Mouse (Mus musculus): ENCODE results near the gene Sla2. TPM values are rescaled to one million over a fixed set of nuclear protein-coding genes. Genes with fewer than 3 reads are reported as not detected.
"Not testable (repeated sequence)": the region's sequence is repeated elsewhere in the genome, so short reads cannot be mapped to it uniquely, and the experiment has no call there.

Sla2 gene
- 0.18 and 0.19 TPM in 2 replicates for polyA plus RNA-seq (2015; fragmentation: Nextera tagmentation; extraction: Ambion mirVana)

GRCm38 (mm10) chr2:156887017-156887416 is at the start of gene Sla2:
Gene Sla2, minus strand, starts transcription at chr2:156887192.
- peaks cover 3% of the 10 kb centered on the region; the same call in 1 of the 2 replicates for H3K4me1 ChIP-seq
- H3K36me3 ChIP-seq (replicated peaks): no peaks in the 10 kb centered on the region
- no peak within 1 kb of the TSS for H3K4me3 ChIP-seq
- no peaks in the 10 kb centered on the region for H3K9me3 ChIP-seq
- no peaks in the 10 kb centered on the region for H3K27me3 ChIP-seq (replicated peaks)
- H3K27ac ChIP-seq: no peak within 1 kb of the TSS
- no peak for ATAC-seq (replicated peaks)
- H3K9ac ChIP-seq: no peak within 1 kb of the TSS
- no peak within 1 kb of the TSS for H3K4me2 ChIP-seq
- WGBS: 72% methylated on average over 6 of the region's 6 CpGs

- ATAC-seq (replicated peaks): no peak
- Histone ChIP-seq H3K9me3 (no peaks in the 10 kb centered on the region), H3K27ac (no peak overlapping the region), H3K4me1 (no peaks in the 10 kb centered on the region), H3K36me3 (replicated peaks) (peaks cover 19% of the 10 kb centered on the region; the same call in 1 of the 2 replicates), H3K9ac (no peak overlapping the region), H3K27me3 (replicated peaks) (no peaks in the 10 kb centered on the region), H3K4me2 (no peak overlapping the region), H3K4me3 (no peak overlapping the region)
- WGBS: 85% methylated on average over 6 of the region's 6 CpGs
These were observed 48.0 kb upstream of the Sla2 start for GRCm38 (mm10) chr2:156935005-156935404.

- Histone ChIP-seq H3K9ac (no peak overlapping the region), H3K9me3 (no peaks in the 10 kb centered on the region), H3K27ac (no peak overlapping the region), H3K4me1 (no peaks in the 10 kb centered on the region), H3K4me3 (no peak overlapping the region), H3K4me2 (no peak overlapping the region), H3K27me3 (replicated peaks) (no peaks in the 10 kb centered on the region), H3K36me3 (replicated peaks) (peaks cover 16% of the 10 kb centered on the region)
- ATAC-seq (replicated peaks): no peak
- 85% methylated on average over 1 of the region's 1 CpGs for WGBS
These were observed 46.4 kb upstream of the Sla2 start for GRCm38 (mm10) chr2:156933426-156933825.

GRCm38 (mm10) chr2:156931421-156931820 is 44.4 kb upstream of the Sla2 start:
- no peak for ATAC-seq (replicated peaks)
- H3K27me3 ChIP-seq (replicated peaks): no peaks in the 10 kb centered on the region
- H3K9ac ChIP-seq: no peak overlapping the region
- 97% methylated on average over 2 of the region's 2 CpGs for WGBS
- no peaks in the 10 kb centered on the region for H3K9me3 ChIP-seq
- no peak overlapping the region for H3K27ac ChIP-seq
- no peaks in the 10 kb centered on the region for H3K4me1 ChIP-seq
- peaks cover 3% of the 10 kb centered on the region for H3K36me3 ChIP-seq (replicated peaks)
- H3K4me2 ChIP-seq: no peak overlapping the region
- H3K4me3 ChIP-seq: no peak overlapping the region

- peaks cover 3% of the 10 kb centered on the region for H3K36me3 ChIP-seq (replicated peaks)
- no peak overlapping the region for H3K9ac ChIP-seq
- no peak for ATAC-seq (replicated peaks)
- H3K4me2 ChIP-seq: no peak overlapping the region
- no peaks in the 10 kb centered on the region for H3K9me3 ChIP-seq
- no peak overlapping the region for H3K27ac ChIP-seq
- 93% methylated on average over 6 of the region's 6 CpGs for WGBS
- H3K4me1 ChIP-seq: no peaks in the 10 kb centered on the region
- no peaks in the 10 kb centered on the region for H3K27me3 ChIP-seq (replicated peaks)
- no peak overlapping the region for H3K4me3 ChIP-seq
These were observed 43.6 kb upstream of the Sla2 start for GRCm38 (mm10) chr2:156930549-156930948.

- Histone ChIP-seq H3K4me3 (no peak overlapping the region), H3K9ac (no peak overlapping the region), H3K36me3 (replicated peaks) (peaks cover 3% of the 10 kb centered on the region), H3K27ac (no peak overlapping the region), H3K4me2 (no peak overlapping the region), H3K27me3 (replicated peaks) (no peaks in the 10 kb centered on the region), H3K9me3 (no peaks in the 10 kb centered on the region), H3K4me1 (no peaks in the 10 kb centered on the region)
- 65% methylated on average over 11 of the region's 11 CpGs for WGBS
- no peak for ATAC-seq (replicated peaks)
These were observed 42.6 kb upstream of the Sla2 start for GRCm38 (mm10) chr2:156929519-156930120.

- Histone ChIP-seq H3K4me2 (no peak overlapping the region), H3K27ac (no peak overlapping the region), H3K36me3 (replicated peaks) (peaks cover 3% of the 10 kb centered on the region), H3K4me1 (no peaks in the 10 kb centered on the region), H3K9ac (no peak overlapping the region), H3K27me3 (replicated peaks) (no peaks in the 10 kb centered on the region), H3K4me3 (no peak overlapping the region), H3K9me3 (no peaks in the 10 kb centered on the region)
- WGBS: 96% methylated on average over 6 of the region's 6 CpGs
- ATAC-seq (replicated peaks): no peak
These were observed 41.6 kb upstream of the Sla2 start for GRCm38 (mm10) chr2:156928606-156929005.

GRCm38 (mm10) chr2:156927663-156928062 is 40.7 kb upstream of the Sla2 start:
- no peaks in the 10 kb centered on the region for H3K4me1 ChIP-seq
- no peak overlapping the region for H3K4me2 ChIP-seq
- peaks cover 3% of the 10 kb centered on the region for H3K36me3 ChIP-seq (replicated peaks)
- H3K27me3 ChIP-seq (replicated peaks): no peaks in the 10 kb centered on the region
- no peak overlapping the region for H3K27ac ChIP-seq
- no peak overlapping the region for H3K4me3 ChIP-seq
- 86% methylated on average over 6 of the region's 6 CpGs for WGBS
- no peak overlapping the region for H3K9ac ChIP-seq
- no peak for ATAC-seq (replicated peaks)
- no peaks in the 10 kb centered on the region for H3K9me3 ChIP-seq

- ATAC-seq (replicated peaks); H3K27ac ChIP-seq; H3K4me3 ChIP-seq; H3K4me1 ChIP-seq; H3K27me3 ChIP-seq (replicated peaks); H3K9me3 ChIP-seq; H3K4me2 ChIP-seq; H3K36me3 ChIP-seq (replicated peaks); H3K9ac ChIP-seq: not testable (repeated sequence)
- 81% methylated on average over 3 of the region's 3 CpGs for WGBS
These were observed 38.6 kb upstream of the Sla2 start for GRCm38 (mm10) chr2:156925611-156926010.

- H3K36me3 ChIP-seq (replicated peaks); ATAC-seq (replicated peaks); H3K9ac ChIP-seq; H3K9me3 ChIP-seq; H3K4me2 ChIP-seq; H3K27ac ChIP-seq; H3K4me3 ChIP-seq; H3K4me1 ChIP-seq; H3K27me3 ChIP-seq (replicated peaks): not testable (repeated sequence)
- WGBS: 94% methylated on average over 4 of the region's 4 CpGs
These were observed 38.1 kb upstream of the Sla2 start for GRCm38 (mm10) chr2:156925075-156925474.

GRCm38 (mm10) chr2:156924210-156924898 is 37.4 kb upstream of the Sla2 start:
- Histone ChIP-seq H3K9ac (no peak overlapping the region), H3K4me1 (no peaks in the 10 kb centered on the region), H3K9me3 (no peaks in the 10 kb centered on the region), H3K4me2 (no peak overlapping the region), H3K4me3 (no peak overlapping the region), H3K27me3 (replicated peaks) (no peaks in the 10 kb centered on the region), H3K36me3 (replicated peaks) (peaks cover 3% of the 10 kb centered on the region), H3K27ac (no peak overlapping the region)
- WGBS: 76% methylated on average over 3 of the region's 3 CpGs
- no peak for ATAC-seq (replicated peaks)

GRCm38 (mm10) chr2:156923057-156923456 is 36.1 kb upstream of the Sla2 start:
- ATAC-seq (replicated peaks): no peak
- no peaks in the 10 kb centered on the region for H3K4me1 ChIP-seq
- H3K27me3 ChIP-seq (replicated peaks): no peaks in the 10 kb centered on the region
- H3K4me3 ChIP-seq: no peak overlapping the region
- H3K4me2 ChIP-seq: no peak overlapping the region
- 82% methylated on average over 5 of the region's 5 CpGs for WGBS
- H3K9me3 ChIP-seq: no peaks in the 10 kb centered on the region
- peaks cover under 1% of the 10 kb centered on the region for H3K36me3 ChIP-seq (replicated peaks)
- H3K9ac ChIP-seq: no peak overlapping the region
- no peak overlapping the region for H3K27ac ChIP-seq

GRCm38 (mm10) chr2:156919796-156920195 is 32.8 kb upstream of the Sla2 start:
- no peak for ATAC-seq (replicated peaks)
- H3K4me2 ChIP-seq: no peak overlapping the region
- no peak overlapping the region for H3K27ac ChIP-seq
- H3K9me3 ChIP-seq: no peaks in the 10 kb centered on the region
- H3K4me3 ChIP-seq: no peak overlapping the region
- H3K27me3 ChIP-seq (replicated peaks): no peaks in the 10 kb centered on the region
- no peak overlapping the region for H3K9ac ChIP-seq
- 78% methylated on average over 2 of the region's 2 CpGs for WGBS
- H3K4me1 ChIP-seq: no peaks in the 10 kb centered on the region
- no peaks in the 10 kb centered on the region for H3K36me3 ChIP-seq (replicated peaks)
